Mouse (Mus musculus): ENCODE results near the gene AW146154.
"Not testable (repeated sequence)": the region's sequence is repeated elsewhere in the genome, so short reads cannot be mapped to it uniquely, and the experiment has no call there.

AW146154 gene

DNA sequence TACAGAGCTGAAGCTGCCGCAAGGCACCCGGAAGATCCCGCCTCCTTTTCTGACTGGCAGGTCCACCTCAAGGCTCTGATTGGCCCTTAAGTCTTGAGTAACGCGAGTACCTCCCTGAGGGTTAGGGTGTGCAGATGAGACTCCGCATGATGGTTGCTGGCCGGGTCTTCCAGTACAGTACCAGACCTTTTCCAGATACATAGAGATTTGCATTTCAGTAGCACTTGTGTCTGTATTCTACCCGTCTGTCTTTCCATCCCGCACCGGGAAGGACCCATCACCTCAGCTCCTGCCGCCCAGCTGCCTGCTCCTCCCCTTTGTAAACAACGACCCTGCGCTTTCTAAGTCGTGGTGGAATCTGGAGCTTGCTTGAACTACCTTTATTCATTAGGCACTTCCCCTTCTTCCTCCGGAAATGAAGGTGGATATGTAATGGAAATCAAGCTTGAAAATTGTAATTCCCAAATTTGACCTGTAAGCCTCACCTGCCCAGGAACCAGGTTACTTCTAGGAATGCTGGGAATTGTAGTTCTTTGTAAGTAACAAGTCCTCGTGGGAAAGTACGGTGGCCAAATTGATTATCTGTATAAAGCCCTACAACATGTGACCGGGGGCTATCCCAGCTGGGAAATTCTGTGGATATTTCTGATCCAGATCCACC, at the start of gene AW146154, which contains the start of gene Gm20449:
AW146154 (minus strand) TSS at position 502 of the 661 bp plus-strand sequence.
Gm20449 (minus strand) TSS at position 29 of the 661 bp plus-strand sequence.
- DNase-seq (ENCODE audit: low spot score): peak; percentile 99

- no peak for DNase-seq (ENCODE audit: low spot score)
Observed at GRCm38 (mm10) chr7:41512672-41513071, 13.0 kb upstream of the AW146154 start.

DNA sequence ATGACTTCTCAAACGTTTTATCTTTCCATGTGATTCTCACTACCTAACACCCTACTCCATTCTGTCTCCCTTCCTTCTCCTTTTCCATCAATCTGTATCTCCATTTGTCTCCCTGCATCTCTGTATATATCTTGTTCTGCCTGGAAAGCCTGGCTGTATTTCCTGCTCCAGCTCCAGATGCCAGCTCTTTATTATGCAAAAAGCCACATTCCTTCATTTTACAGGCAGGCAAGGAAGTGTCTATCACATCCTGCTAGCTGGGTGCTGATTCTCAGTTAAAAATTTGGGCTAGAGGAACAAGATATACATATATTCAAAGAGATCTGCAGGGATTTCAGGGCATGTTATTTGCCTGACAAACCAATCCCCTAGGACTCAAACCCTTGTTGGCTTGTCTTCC, 12.5 kb upstream of the AW146154 start:
- DNase-seq (ENCODE audit: low spot score): no peak

DNA sequence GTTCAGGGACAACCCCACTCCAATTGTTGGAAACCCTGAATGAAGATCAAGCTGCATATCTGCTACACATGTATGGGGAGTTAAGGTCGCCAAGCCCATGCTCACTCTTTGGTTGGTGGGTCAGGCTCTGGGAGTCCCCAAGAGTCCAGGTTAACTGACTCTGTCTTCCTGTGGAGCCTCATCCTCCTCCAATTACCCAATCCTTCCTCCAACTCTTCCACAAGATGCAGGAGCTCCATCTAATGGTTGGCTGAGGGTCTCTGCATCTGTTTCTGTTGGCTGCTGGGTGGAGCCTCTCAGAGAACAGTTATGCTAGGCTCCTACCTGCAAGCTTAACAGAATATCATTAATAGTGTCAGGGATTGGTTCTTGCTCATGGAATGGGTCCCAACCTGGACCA, 2.7 kb upstream of the AW146154 start:
- DNase-seq (ENCODE audit: low spot score): no peak

DNA sequence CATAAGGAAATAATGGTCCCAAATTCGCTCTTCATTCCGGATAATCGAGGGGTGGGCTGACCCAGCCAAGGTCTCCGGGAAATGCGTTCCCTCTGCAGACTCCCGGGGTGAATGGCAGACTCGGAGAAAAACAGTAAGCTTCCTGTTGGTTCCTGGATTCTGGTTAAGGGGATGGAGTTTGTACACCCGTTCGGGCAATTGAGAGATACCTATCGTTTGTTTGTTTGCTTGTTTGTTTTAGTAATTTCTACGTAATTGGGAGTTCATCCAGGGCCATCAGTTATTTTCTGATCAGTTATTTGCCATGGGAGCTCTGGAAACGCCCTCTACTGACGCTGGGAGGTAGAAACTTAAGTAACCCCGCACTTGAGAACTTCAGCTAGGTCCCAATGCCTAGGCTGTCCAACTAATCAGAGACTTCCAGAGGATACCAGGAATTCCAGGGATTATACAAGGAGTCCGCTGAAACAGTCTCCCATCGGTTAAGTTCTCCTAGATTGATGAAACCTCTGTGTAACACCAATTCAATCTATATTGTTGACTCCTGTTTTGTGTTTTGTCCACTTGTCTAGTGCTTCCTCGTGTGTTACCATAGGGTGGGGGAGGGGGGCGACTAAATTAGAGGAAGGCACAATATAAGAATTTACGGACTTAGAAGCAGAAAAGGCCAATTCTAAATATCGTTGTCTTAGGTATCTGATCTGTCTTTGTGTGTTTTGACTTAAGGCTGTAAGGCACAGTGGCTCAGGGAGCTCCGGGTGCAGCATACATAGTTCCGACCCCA, 653 bp upstream of the AW146154 start:
- DNase-seq (ENCODE audit: low spot score): peak; percentile 55

DNA sequence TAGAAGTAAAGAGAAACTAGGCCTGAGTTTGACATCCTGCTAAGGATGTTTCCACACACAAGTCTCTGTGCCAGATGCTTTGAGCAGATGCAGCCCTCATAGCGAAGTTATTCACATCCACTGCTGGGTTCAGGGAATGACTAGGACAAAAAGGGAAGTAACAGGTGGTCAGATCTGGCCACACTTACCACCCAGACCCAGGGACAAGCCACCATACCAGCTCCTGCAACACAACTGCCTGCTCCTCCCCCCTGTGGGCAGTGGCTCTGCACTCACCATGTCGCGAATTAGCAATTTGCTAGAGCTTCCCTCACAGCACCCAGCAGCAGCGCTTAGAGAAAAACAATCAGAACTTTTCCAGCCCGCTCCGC, 687 bp downstream of the AW146154 start:
- not testable (repeated sequence) for DNase-seq (ENCODE audit: low spot score)

- not testable (repeated sequence) for DNase-seq (ENCODE audit: low spot score)
Observed at GRCm38 (mm10) chr7:41498464-41498863, 1.2 kb downstream of the AW146154 start.

- no peak for DNase-seq (ENCODE audit: low spot score)
Observed at GRCm38 (mm10) chr7:41497871-41498270, 1.8 kb downstream of the AW146154 start.

GRCm38 (mm10) chr7:41451864-41452263, 47.8 kb downstream of the AW146154 start:
- DNase-seq (ENCODE audit: low spot score): no peak

GRCm38 (mm10) chr7:41448596-41448995, 51.1 kb downstream of the AW146154 start, which contains the start of gene Vmn2r57:
Gene Vmn2r57 (minus strand): TSS chr7:41448696.
- DNase-seq (ENCODE audit: low spot score): not testable (repeated sequence)
